Mouse (Mus musculus): ENCODE data around the gene Tenm2.

Tenm2 gene

DNA sequence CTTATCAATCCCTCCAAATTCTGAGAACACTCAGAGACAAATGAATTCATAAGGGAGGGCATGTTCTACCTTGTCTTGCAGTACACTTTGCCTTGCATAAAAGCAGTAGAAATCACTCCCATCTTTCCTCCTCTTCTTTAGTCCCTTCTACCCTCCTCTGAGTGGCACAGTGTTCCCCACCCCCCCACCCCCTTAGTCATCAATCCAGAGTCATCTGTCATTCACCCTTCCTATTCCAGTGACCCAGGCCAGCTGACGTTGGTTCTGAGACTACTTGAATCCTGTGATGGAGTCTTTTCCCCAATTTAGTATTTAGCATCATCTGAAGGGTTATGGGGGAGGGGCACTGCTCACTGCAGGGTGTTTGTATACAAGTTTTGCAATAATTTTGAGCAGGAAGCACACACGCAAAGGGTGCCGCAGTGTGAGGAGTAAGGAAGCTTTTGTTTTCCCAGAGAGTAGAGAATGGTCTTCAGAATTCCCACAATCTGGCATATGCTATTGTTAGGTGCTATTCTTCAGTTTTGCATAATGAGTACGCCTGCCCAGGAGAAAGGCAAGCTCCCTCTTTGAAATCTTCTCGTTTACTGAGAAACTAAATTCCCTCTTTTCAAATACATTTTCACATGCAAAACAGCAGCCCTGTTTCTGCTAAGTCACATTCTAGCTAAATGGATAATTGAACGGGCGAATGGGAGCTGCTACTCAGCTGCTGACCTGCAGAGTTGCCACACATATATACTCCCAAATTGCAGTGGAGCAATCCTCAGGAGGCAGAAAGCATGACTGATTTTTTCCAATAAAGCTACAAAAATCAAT is 1115.0 kb downstream of the Tenm2 start:
- DNase-seq (ENCODE audit: low spot score) = no peak

GRCm38 (mm10) chr11:36113326-36113725 is 1122.4 kb downstream of the Tenm2 start:
- DNase-seq (ENCODE audit: low spot score) = no peak

GRCm38 (mm10) chr11:36108970-36109731 is 1126.6 kb downstream of the Tenm2 start:
- no peak for DNase-seq (ENCODE audit: low spot score)

DNA sequence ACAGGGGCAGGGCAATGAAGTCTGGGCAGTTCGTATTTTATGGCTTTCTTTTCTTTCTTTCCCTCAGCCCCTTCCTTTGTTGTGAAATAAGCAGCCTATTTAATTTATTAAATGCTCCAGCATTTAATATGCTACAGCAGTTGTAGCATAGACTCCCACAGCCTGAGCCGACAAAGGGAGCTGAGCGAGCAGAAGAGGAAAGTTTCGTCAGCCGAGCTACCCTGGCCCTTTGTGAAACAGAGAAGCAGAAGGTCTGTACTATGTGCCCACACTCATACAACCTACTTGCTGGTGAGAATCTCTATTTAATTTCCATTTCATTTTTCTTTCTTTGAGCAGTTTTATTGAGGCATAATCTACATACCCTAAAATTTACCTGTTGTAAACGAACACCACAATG is 1127.9 kb downstream of the Tenm2 start:
- no peak for DNase-seq (ENCODE audit: low spot score)

DNA sequence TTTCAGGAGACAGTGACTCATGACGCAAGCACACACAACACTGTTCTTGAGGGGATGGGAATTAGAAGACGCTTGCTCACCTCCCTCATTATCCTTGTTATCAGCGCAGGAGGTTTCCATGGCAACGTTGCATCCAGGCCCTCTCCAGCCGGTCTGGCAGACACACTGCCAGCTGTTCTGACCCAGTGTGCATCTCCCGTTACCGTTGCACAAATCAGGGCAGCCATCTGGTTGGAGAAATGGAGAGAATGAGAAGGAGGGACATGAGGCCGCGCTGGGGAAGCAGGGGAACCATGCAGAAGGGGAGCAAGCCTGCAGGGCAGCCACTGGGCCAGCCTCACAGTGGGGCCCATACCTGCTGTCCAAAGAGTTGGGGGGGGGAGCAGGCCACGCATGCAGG is 1129.1 kb downstream of the Tenm2 start:
- DNase-seq (ENCODE audit: low spot score) = no peak

DNA sequence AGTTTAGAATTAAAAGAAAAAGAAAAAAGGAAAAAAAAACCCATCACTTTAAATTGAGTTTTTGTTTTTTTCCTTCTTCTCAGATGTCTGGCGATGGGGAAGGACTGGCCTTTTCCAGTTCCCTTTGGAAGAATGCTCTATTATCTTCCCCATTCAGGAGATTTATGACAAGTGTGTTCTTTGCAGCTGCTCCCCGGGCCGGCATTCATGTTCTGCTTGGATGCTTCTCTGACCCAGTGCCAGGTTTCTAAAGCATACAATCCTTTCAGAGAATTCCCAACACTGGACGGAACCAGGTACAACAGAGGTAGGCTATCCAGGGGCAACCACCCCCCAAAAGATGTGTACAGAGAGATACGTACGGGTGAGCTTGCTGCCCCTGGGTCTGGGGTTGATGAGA is 1132.2 kb downstream of the Tenm2 start:
- DNase-seq (ENCODE audit: low spot score) = no peak

DNA sequence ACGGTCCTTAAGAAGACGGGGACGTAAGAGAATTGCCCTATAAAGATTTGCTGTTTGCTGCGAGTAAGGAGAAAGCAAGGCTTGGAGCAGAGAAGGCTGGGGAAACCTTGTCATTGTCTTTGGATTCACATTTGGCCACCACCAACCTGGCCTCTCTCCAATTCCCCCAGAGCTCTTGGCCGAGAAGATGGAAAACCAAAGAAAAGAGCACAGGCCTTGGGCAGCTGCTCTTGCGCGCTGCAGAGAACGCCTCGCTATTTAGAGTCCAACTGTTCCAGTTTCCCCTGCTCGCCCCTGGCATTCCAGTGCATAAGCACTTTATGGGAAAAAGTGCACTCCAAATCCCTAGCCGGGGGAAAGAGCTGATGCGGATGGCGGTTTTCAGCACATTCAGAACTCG is 1139.5 kb downstream of the Tenm2 start:
- DNase-seq (ENCODE audit: low spot score) = no peak

DNA sequence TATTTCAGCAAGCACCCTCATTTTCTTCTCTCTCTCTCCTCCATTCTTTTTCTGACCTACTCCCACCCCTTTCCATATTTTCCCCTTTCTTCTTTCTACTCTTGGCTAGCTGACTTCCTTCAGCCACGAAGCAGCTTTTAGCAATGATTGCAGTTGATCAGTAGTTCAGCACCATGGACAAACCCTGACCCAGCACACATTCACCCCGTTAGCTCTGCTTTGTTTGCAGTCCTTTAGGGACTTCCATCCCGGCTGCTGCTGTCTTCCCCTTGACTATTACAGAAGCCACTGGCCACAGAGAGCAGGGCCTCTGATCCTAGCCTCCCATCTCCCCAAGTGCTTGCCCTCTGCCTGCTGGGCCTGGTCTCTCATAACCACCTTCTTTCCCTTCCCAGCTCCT is 1145.6 kb downstream of the Tenm2 start:
- no peak for DNase-seq (ENCODE audit: low spot score)

- DNase-seq (ENCODE audit: low spot score) = no peak
Observed at GRCm38 (mm10) chr11:36081399-36082053, 1154.2 kb downstream of the Tenm2 start.

DNA sequence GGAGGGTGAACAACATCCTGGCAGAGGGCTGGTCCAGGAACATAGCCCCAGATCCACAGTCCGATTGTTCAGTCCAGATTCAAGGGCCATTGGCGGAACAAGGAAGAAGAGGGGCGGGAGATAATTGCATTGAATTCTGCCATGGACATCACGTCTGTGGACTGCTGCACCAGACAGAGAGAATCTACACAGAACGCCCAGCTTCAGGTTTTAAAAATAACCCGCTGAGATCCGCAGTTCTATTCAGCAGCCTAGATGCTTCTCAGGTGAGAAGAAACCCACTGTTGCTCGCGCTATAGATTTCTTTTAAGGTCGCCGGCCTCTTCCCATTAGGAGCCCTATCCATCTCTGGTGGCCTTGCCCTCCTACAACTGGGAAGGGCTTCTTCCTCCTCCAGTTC is 1155.0 kb downstream of the Tenm2 start:
- no peak for DNase-seq (ENCODE audit: low spot score)

DNA sequence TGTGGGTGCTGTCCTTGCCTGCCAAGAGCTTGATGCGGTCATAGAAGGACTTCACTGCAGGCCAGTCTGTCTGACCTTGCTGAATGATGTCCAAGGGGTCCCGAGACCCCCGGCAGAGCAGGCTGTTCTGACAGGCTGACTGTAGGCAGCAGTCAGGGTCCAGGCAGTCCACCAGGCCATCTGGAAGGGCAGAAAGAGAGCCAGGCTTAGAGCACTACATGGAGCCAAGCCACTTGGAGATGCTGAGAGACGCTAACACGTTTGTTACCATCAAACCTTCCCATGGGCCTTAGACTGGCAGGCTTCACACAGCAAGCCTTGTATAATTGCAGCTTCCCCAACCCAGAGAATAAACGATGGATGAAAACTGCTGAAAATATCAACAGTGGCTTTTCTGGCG is 1157.4 kb downstream of the Tenm2 start:
- no peak for DNase-seq (ENCODE audit: low spot score)

GRCm38 (mm10) chr11:36074015-36074567 is 1161.7 kb downstream of the Tenm2 start:
- no peak for DNase-seq (ENCODE audit: low spot score)

DNA sequence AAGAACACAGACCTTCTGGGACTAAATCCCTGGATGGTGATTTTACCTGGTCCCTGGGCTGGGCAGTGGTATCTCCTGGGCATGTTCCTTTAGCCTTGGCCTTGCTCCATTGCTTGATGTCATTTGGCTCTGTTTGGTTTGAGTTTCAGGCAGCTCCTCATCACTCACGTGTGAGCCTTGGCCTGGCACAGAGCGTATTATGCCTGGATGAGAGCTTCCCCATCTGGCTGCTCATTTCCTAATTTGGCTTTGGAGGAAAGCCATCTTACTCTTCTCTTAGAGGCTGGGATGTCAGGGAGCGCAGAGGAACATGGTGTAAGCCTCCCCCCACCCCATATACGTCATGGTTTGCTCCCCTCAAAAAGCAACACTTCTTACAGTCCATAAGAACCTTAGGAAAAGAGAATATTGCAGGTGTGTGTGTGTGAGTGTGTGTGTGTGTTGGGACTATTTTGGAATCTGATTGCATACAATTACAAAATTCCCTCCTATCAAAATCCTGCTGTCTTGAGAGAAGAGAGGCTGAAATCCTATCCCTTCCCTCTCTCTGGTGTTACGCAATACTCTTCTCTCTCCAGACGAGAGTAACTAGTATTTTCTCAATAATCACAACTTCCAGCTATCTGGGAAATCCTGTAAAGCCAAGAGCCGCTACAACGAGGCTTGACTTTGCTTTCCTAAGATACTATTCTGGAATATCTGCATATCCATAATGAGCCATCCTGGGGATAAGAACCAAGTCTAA is 1162.5 kb downstream of the Tenm2 start:
- no peak for DNase-seq (ENCODE audit: low spot score)

GRCm38 (mm10) chr11:36072646-36073045 is 1163.1 kb downstream of the Tenm2 start:
- DNase-seq (ENCODE audit: low spot score) = no peak

- DNase-seq (ENCODE audit: low spot score) = no peak
Observed at GRCm38 (mm10) chr11:36072038-36072437, 1163.7 kb downstream of the Tenm2 start.

GRCm38 (mm10) chr11:36059325-36059843 is 1176.4 kb downstream of the Tenm2 start:
- no peak for DNase-seq (ENCODE audit: low spot score)

- no peak for DNase-seq (ENCODE audit: low spot score)
Observed at GRCm38 (mm10) chr11:36056525-36056924, 1179.2 kb downstream of the Tenm2 start.

DNA sequence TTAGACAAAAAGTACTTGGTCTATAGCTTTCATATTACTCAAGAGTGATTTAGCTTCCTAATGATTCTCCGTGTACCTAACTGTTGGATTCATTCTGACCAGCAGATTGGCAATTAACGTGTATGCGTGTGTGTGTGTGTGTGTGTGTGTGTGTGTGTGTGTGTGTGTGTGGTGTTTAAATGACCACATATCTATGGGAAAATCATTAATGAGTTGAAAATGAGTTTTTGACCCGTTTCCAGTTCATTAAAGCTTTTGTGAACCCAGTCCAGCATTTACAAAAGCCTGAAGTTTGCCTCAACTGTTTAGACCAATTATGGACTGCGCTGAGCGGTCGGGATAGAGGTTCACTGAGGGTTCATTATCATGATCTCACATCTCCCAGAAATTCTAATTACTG is 1181.4 kb downstream of the Tenm2 start:
- no peak for DNase-seq (ENCODE audit: low spot score)

DNA sequence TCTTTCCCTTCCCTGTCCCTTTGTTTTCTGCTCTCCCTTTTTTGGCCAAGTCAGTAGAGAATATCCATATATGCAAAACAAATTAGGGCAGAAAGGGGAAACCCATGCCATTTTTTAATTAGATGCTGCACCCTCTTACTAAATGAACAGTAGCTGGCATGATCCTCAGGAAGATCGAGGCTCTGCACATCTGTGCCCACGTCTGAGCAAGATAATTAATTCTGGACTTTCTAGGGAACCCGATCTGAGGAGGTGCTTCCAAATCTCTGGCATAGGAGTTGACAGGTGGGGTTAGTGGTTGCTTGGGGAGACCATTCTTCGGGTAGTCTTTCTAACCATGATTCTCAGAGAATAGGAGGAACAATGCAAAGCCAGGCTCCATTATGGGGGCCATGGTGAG is 1182.3 kb downstream of the Tenm2 start:
- no peak for DNase-seq (ENCODE audit: low spot score)

GRCm38 (mm10) chr11:36052598-36052997 is 1183.2 kb downstream of the Tenm2 start:
- DNase-seq (ENCODE audit: low spot score) = no peak

- DNase-seq (ENCODE audit: low spot score) = no peak
Observed at GRCm38 (mm10) chr11:36052091-36052490, 1183.7 kb downstream of the Tenm2 start.

DNA sequence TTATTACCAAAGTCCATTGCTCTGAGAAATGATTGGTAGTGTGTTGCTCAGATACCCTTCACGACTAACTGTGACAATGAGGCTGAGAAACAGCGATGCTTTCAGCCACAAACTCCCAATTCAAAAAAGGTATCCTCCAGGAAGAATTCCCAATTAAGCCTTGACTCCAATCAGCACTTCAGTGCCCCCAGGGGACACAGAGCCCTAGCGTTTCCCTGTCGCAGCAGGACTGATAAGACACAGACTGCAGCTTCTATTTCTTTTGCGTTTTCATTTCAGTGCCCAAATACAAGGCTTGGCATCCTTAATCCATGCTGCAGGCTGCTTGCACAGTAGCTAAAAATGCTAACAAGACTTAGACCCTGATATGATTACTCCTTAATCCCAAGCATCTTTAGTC is 1186.2 kb downstream of the Tenm2 start:
- DNase-seq (ENCODE audit: low spot score) = no peak

Data from urinary bladder, postnatal 14 days (tissue).